Mouse (Mus musculus) megakaryocyte, embryonic 14.5 days (primary cell): ENCODE data around the gene Mstn. TPM values are rescaled to one million over a fixed set of nuclear protein-coding genes. Genes with fewer than 3 reads are reported as not detected.

Experiments used
- H3K27me3 ChIP-seq: replicated peaks from 2 replicates; pipeline ENCODE3; 2012; ENCODE audit warnings: inconsistent platforms
- H3K36me3 ChIP-seq: replicated peaks from 2 replicates; pipeline ENCODE3; 2012; ENCODE audit warnings: low read length, inconsistent platforms, mixed read lengths
- H3K4me1 ChIP-seq: 2 replicates; pipeline ENCODE4 v1.6.1; 2012; ENCODE audit warnings: inconsistent platforms
- H3K4me3 ChIP-seq: replicated peaks from 2 replicates; pipeline ENCODE3; 2012; ENCODE audit warnings: moderate library complexity, mild to moderate bottlenecking, inconsistent platforms
- H3K9me3 ChIP-seq: 2 replicates; pipeline ENCODE4 v1.6.1; 2012; ENCODE audit warnings: inconsistent platforms
- FLI1 ChIP-seq: IDR thresholded peaks from 2 replicates; pipeline ENCODE4 v1.6.1; 2012; ENCODE audit warnings: low read length, inconsistent platforms, mixed read lengths
- GATA1 ChIP-seq: IDR thresholded peaks from 3 replicates; pipeline ENCODE4 v1.6.1; 2012; ENCODE audit warnings: mixed read lengths, low read length, inconsistent platforms, borderline replicate concordance
- polyA plus RNA-seq: library from polyadenylated mRNA; stranded (reverse); fragments of >175 nt; gene quantifications from 2 replicates; pipeline ENCODE4 v1.2.3, GENCODE M21; 2012; ENCODE audit warnings: low replicate concordance; ENCODE audit not compliant: insufficient read depth

The Mstn gene
- polyA plus RNA-seq, 1 experiment: not detected

DNA sequence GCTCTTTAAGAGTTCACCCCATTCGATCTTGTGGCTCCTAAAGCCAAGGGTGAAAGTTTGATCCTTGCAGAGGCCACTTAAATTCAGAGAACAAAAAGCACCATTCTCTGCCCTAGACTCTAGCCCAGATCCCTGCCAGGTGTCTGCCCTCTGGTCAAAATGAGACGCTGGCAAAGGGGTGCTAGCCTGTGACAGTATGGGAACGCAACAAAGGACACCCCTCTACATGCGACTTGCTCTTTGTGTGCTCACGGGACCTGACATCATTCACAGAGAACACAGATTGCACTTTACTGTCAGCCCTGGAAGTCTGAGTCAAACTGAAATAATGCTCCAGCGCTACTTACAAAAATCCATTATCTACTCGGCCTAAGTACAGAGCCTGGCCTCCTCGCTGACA, 941 bp upstream of the Mstn start:
- no peak for TF ChIP-seq GATA1
- no peak for TF ChIP-seq FLI1
- Histone ChIP-seq H3K27me3 (no peaks in the 10 kb centered on the region), H3K36me3 (peaks cover 2% of the 10 kb centered on the region), H3K4me3 (no peak overlapping the region), H3K4me1 (peaks cover 31% of the 10 kb centered on the region), H3K9me3 (no peaks in the 10 kb centered on the region)

DNA sequence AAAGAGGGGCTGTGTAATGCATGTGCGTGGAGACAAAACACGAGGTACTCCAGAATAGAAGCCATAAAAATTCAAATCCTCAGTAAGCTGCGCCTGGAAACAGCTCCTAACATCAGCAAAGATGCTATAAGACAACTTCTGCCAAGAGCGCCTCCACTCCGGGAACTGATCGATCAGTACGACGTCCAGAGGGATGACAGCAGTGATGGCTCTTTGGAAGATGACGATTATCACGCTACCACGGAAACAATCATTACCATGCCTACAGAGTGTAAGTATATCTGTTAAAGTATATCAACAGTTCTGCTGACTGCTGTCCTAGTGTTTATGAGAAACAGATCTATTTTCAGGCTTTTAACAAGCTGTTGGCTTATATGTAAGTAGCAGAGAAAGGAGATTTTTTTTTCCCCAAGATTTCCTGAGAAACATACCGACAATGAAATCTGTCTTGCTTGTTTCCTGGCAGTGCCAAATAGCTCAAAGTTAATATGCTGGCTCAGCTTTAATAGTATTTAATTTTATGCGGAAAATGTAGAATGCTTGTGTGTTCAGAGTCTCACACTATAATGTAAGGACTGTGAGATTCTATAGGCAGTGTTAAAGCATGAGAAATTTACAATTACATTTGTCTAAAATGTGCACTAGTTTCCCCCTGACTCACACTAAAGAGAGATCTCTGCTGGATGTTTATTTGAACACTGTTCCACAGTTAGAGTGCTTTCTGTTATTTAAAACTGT, 600 bp downstream of the Mstn start:
- Histone ChIP-seq H3K4me3 (no peak overlapping the region), H3K36me3 (no peaks in the 10 kb centered on the region)
- TF ChIP-seq GATA1 (no peak), FLI1 (no peak)

DNA sequence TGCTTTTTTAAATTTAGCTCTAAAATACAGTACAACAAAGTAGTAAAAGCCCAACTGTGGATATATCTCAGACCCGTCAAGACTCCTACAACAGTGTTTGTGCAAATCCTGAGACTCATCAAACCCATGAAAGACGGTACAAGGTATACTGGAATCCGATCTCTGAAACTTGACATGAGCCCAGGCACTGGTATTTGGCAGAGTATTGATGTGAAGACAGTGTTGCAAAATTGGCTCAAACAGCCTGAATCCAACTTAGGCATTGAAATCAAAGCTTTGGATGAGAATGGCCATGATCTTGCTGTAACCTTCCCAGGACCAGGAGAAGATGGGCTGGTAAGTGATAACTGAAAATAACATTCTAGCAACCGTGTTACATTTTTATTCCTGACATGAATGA, 2.5 kb downstream of the Mstn start:
- H3K4me3 ChIP-seq: no peak overlapping the region
- no peaks in the 10 kb centered on the region for H3K9me3 ChIP-seq
- H3K27me3 ChIP-seq: no peaks in the 10 kb centered on the region
- H3K4me1 ChIP-seq: peaks cover 28% of the 10 kb centered on the region
- H3K36me3 ChIP-seq: no peaks in the 10 kb centered on the region
- no peak for TF ChIP-seq FLI1
- TF ChIP-seq GATA1: no peak

More for the DNA sequence above, 600 bp downstream of the Mstn start:
- Histone ChIP-seq H3K4me1 (peaks cover 19% of the 10 kb centered on the region), H3K27me3 (no peaks in the 10 kb centered on the region), H3K9me3 (no peaks in the 10 kb centered on the region)

DNA sequence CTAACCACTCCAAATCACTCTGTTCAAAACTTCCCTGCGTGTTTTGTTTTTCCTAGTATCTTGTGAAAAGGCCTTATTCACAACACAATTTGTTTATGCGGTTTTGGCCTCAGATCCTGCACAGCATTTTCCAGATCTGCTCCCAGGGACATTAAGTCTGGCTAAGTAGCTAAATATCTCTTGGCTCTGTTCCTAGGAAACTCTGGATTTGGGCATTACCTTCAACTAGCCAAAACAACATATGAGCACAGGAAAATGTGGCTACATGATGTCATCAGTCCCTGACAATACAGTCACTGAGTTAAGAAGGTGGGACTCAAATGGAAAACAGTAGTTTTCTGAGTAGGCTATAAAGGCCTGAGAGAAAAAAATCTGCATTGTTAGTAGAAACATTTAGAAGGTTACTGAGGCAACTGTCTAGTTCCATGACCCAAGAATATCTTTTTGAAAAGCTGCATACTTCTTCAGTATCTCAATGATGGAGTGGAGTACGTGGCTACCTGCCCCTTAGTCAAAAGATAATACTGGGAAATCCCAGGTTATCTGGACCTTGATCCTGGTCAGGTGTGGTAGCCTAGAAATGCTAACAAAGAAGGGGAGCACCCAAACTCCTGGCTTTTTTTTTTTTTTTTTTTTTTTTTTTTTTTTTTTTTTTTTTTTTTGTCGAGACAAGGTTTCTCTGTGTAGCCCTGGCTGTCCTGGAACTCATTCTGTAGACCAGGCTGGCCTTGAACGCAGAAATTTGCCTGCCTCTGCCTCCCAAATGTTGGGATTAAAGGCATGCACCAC, 8.5 kb downstream of the Mstn start:
- no peak overlapping the region for H3K4me3 ChIP-seq
- no peaks in the 10 kb centered on the region for H3K36me3 ChIP-seq
- peaks cover 26% of the 10 kb centered on the region for H3K4me1 ChIP-seq
- H3K9me3 ChIP-seq: no peaks in the 10 kb centered on the region
- no peak for TF ChIP-seq GATA1
- no peak for TF ChIP-seq FLI1
- no peaks in the 10 kb centered on the region for H3K27me3 ChIP-seq

DNA sequence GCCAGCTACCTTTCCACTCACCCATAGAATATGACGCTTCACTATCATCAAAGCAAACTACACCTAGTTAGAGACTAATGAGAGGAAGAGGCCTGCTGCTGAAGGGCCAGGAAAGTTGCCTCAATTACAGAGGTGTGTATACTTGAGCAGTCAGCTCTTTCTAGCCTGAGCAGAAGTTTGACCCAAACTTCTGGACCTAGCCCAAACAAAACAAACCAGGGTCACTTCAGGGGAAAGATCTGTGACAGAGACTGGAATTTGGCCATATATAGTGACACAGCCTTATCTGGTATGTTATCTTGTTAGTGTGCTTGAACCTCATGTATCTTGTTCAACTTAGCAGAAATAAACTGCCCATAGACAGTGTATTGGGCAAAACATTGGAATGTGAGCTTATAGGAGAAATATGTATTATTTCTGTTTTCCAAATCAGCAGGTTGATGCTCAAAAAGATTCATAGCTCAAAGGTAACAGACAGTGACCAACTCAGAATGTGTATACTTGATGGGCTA, 9.3 kb downstream of the Mstn start:
- Histone ChIP-seq H3K27me3 (no peaks in the 10 kb centered on the region), H3K4me3 (no peak overlapping the region), H3K36me3 (no peaks in the 10 kb centered on the region), H3K9me3 (no peaks in the 10 kb centered on the region), H3K4me1 (peaks cover 27% of the 10 kb centered on the region)
- TF ChIP-seq GATA1: no peak
- TF ChIP-seq FLI1: no peak

DNA sequence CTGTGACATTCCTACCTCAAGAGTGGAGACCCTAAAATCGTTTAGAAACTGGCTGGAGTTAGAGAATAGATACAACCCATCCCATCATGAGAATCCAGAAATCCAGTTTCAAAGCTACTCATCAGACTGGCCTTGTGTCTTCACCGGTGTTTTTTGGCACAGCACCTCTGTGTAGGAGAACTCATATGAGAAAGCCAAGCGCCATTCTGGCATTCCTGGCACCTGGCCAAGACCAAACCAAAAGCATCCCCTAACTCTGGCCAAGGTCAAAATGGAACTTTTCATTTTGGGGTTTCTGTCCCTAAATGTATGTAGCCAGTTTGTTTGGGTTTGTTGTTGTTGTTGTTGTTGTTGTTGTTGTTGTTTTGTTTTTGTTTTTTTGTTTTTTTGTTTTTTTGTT, 15.2 kb downstream of the Mstn start:
- Histone ChIP-seq H3K36me3 (no peaks in the 10 kb centered on the region), H3K4me1 (peaks cover 37% of the 10 kb centered on the region), H3K4me3 (no peak overlapping the region), H3K9me3 (no peaks in the 10 kb centered on the region), H3K27me3 (no peaks in the 10 kb centered on the region)
- no peak for TF ChIP-seq GATA1
- no peak for TF ChIP-seq FLI1

DNA sequence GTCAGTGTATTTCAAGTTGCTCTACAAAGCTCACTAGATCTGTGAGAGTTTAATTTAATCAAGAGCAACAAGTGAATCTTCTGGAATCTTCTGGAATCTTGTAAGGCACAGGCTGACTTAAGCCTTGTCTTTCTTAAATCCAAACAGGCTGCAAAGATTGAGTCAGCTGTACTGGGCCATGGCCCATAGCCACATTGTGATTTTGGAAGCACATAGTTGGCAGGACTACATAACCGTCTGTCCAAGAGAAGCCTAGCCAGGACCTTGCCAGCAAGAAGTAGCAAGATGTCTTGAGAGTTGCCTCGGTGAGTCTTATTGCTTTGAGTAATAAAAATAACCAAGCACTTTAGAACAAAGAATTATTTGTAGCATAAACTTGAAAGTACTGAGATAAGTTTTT, 18.4 kb downstream of the Mstn start:
- Histone ChIP-seq H3K4me3 (no peak overlapping the region), H3K36me3 (no peaks in the 10 kb centered on the region), H3K4me1 (peaks cover 40% of the 10 kb centered on the region), H3K9me3 (no peaks in the 10 kb centered on the region), H3K27me3 (no peaks in the 10 kb centered on the region)
- TF ChIP-seq FLI1 (no peak), GATA1 (no peak)

DNA sequence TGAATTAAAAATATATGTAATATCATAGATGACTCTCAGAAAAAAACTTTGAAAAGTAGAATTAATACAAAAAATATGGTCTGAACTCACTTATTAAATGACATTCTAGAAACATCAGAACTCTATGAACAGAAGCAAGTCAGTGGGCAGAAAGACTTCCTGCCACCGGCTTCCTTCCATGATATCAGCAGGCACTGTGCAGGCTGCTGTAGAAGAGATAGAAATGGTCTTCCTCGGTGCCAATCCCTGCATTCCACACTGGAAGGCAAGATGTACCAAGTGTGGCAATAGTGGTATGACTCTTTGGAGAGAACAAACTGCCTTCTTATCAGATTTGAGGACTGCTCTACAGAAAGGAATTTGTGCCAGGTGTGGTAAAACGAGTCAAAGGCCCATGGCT, 19.2 kb downstream of the Mstn start:
- TF ChIP-seq GATA1 (peak; percentile 84; the same call in 2 of the 3 replicates), FLI1 (no peak)
- Histone ChIP-seq H3K9me3 (no peaks in the 10 kb centered on the region), H3K27me3 (no peaks in the 10 kb centered on the region), H3K36me3 (no peaks in the 10 kb centered on the region), H3K4me1 (peaks cover 40% of the 10 kb centered on the region), H3K4me3 (peak overlapping the region; percentile 23)

DNA sequence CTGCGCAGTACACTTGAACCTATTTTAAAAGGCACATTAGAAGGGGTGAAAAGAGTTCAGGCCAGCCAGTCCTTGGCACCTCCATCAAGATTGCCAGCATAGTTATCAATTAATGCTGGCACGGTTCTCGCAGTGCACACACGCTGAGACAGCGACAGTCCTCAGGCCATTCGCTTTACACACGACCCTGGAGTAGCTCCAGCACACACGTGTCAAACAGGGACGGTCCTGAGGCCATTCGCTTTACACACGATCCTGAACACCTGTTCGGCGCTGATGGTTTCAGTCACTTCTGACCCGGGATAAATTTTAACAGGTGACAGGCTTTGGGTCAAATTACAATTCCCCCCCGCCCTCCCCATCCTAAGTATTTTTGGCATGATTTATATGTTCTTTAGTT, 23.8 kb downstream of the Mstn start:
- Histone ChIP-seq H3K27me3 (no peaks in the 10 kb centered on the region), H3K9me3 (no peaks in the 10 kb centered on the region), H3K4me3 (no peak overlapping the region), H3K36me3 (no peaks in the 10 kb centered on the region), H3K4me1 (peaks cover 17% of the 10 kb centered on the region)
- no peak for TF ChIP-seq GATA1
- no peak for TF ChIP-seq FLI1

DNA sequence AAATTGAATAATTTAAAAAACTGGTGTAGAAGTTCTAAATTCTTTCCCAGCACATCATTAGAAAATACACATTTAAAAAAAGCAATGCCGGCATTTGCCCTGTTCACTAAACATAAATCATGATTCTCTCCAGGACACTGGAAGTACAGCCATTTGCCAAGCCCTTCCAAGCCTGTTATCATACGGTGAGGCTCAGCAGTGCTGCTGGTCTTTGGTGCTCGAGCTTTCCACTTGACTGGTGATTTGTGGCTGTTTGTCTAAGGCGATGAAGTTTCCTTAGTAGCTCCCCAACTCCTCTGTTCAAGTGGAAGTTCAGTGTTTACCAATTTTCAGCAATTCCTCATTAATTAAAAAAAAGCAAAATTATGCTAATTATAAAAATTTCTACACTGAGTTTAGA, 24.6 kb downstream of the Mstn start:
- Histone ChIP-seq H3K36me3 (no peaks in the 10 kb centered on the region), H3K4me1 (peaks cover 13% of the 10 kb centered on the region)

More for the DNA sequence above, 24.6 kb downstream of the Mstn start:
- Histone ChIP-seq H3K27me3 (no peaks in the 10 kb centered on the region), H3K4me3 (no peak overlapping the region), H3K9me3 (no peaks in the 10 kb centered on the region)
- TF ChIP-seq GATA1 (no peak), FLI1 (no peak)
